Mouse (Mus musculus) liver, embryonic 14.5 days (tissue): ENCODE data around the gene Art4. TPM values are rescaled to one million over a fixed set of nuclear protein-coding genes. Genes with fewer than 3 reads are reported as not detected.
A peak's percentile ranks its signal among the peaks of the same experiment; 100 is the strongest.
"Not testable (repeated sequence)": the region's sequence is repeated elsewhere in the genome, so short reads cannot be mapped to it uniquely, and the experiment has no call there.

Experiments used
- ATAC-seq: fragments of 200-750 bp; cut with Nextera tagmentation; 2 replicates; pipeline ENCODE4 v1.8.0; 2017; ENCODE audit warnings: moderate number of reproducible peaks, mild to moderate bottlenecking, moderate library complexity; ENCODE audit not compliant: insufficient read depth
- DNase-seq, 3 experiments: peaks; one replicate each; pipeline ENCODE4 v3.0.0-alpha.2; 2012 to 2013; ENCODE audit warnings: low read depth in 3 of 3, low spot score in 3 of 3
- H3K27ac ChIP-seq: fragments of 300-500 bp; sonication (generic); 2 replicates; pipeline ENCODE4 v1.5.1; 2014; ENCODE audit warnings: moderate library complexity, mild to moderate bottlenecking, control low read depth, inconsistent platforms
- H3K27me3 ChIP-seq: fragments of 300-500 bp; sonication (generic); 2 replicates; pipeline ENCODE4 v1.6.1; 2014; ENCODE audit warnings: mild to moderate bottlenecking, low read length, moderate library complexity; ENCODE audit not compliant: control insufficient read depth, insufficient read depth
- H3K36me3 ChIP-seq: fragments of 300-500 bp; sonication (generic); replicated peaks from 2 replicates; pipeline ENCODE4 v1.6.1; 2014; ENCODE audit warnings: low read depth; ENCODE audit not compliant: control insufficient read depth, insufficient read depth
- H3K4me1 ChIP-seq, 2 experiments: fragments of 200-500 bp in 1 of 2; fragments of 300-500 bp in 1 of 2; sonication (generic) in 1 of 2; replicated peaks; 2 replicates each; pipeline ENCODE4 v1.6.1; 2012 to 2014; ENCODE audit warnings: antibody characterized with exemption in 1 of 2, inconsistent platforms in 1 of 2, low read length in 1 of 2; ENCODE audit not compliant: control insufficient read depth in 2 of 2, insufficient read depth in 2 of 2
- H3K4me2 ChIP-seq: fragments of 300-500 bp; sonication (generic); 2 replicates; pipeline ENCODE4 v1.6.1; 2014; ENCODE audit warnings: low read depth, mild to moderate bottlenecking, control low read depth, moderate library complexity
- H3K4me3 ChIP-seq, 2 experiments: fragments of 200-500 bp in 1 of 2; fragments of 300-500 bp in 1 of 2; sonication (generic) in 1 of 2; 2 replicates each; pipeline ENCODE4 v1.5.1; 2012 to 2014; ENCODE audit warnings: low read depth in 2 of 2, low read length in 2 of 2, mild to moderate bottlenecking in 2 of 2, control low read depth in 1 of 2, inconsistent platforms in 1 of 2, moderate library complexity in 1 of 2; ENCODE audit not compliant: insufficient read depth in 1 of 2
- H3K9ac ChIP-seq: fragments of 300-500 bp; sonication (generic); replicated peaks from 2 replicates; pipeline ENCODE4 v1.6.1; 2014; ENCODE audit warnings: mild to moderate bottlenecking, control low read depth, moderate library complexity
- H3K9me3 ChIP-seq: fragments of 300-500 bp; sonication (generic); 2 replicates; pipeline ENCODE4 v1.6.1; 2016; ENCODE audit warnings: low read length, mixed read lengths; ENCODE audit not compliant: control insufficient read depth
- CTCF ChIP-seq: IDR thresholded peaks from 2 replicates; pipeline ENCODE4 v1.5.1; 2016; ENCODE audit warnings: antibody characterized with exemption, low read depth, control low read depth
- EP300 ChIP-seq: IDR thresholded peaks from 2 replicates; pipeline ENCODE4 v1.6.1; 2016; ENCODE audit warnings: antibody characterized with exemption, low read depth
- WGBS: fragments of 180-500 bp; shearing (Covaris S2); extraction: QIAGEN DNeasy Blood & Tissue Kit; methylation state at CpG from one replicate; pipeline ENCODE4 v1.1.7; 2014; ENCODE audit not compliant: insufficient replicate concordance; 5-methylcytosine and 5-hydroxymethylcytosine counted together
- polyA plus RNA-seq, 2 experiments: library from polyadenylated mRNA; depleted of rRNA in 1 of 2; stranded (reverse) in 1 of 2; unstranded in 1 of 2; fragments of >200 nt; fragmentation: Nextera tagmentation in 1 of 2; extraction: Ambion mirVana in 1 of 2; gene quantifications; 2 replicates each; pipeline versions ENCODE4 v1.2.1 to v1.2.3; 2012 to 2014

Art4 gene
- polyA plus RNA-seq, 2 experiments = 20.3 to 23.3 TPM

- Histone ChIP-seq H3K9ac (no peak overlapping the region), H3K4me3 (no peak overlapping the region), H3K27me3 (no peaks in the 10 kb centered on the region), H3K4me2 (no peak overlapping the region), H3K36me3 (no peaks in the 10 kb centered on the region), H3K4me1 (peaks cover 0 to 7% of the 10 kb centered on the region in 2 experiments; a peak in 2 of 4 replicates), H3K9me3 (no peaks in the 10 kb centered on the region), H3K27ac (no peak overlapping the region)
- ATAC-seq (no peak), DNase-seq (no peak)
- TF ChIP-seq CTCF (no peak), EP300 (no peak)
- WGBS = 47% methylated on average over 15 of the region's 15 CpGs
Measured at GRCm38 (mm10) chr6:136894532-136895339, 37.2 kb upstream of the Art4 start.

- DNase-seq (no peak), ATAC-seq (peak; percentile 81)
- Histone ChIP-seq H3K27me3 (no peaks in the 10 kb centered on the region), H3K4me1 (peaks cover 0 to 7% of the 10 kb centered on the region in 2 experiments; a peak in 2 of 4 replicates), H3K4me2 (no peak overlapping the region), H3K9me3 (no peaks in the 10 kb centered on the region), H3K36me3 (no peaks in the 10 kb centered on the region), H3K4me3 (no peak overlapping the region), H3K9ac (no peak overlapping the region), H3K27ac (no peak overlapping the region)
- 34% methylated on average over 2 of the region's 2 CpGs for WGBS
- TF ChIP-seq CTCF (no peak), EP300 (0 out of 2 replicates have a peak, but pooled peaks have one; percentile 10)
Measured at GRCm38 (mm10) chr6:136892002-136892401, 34.5 kb upstream of the Art4 start.

DNA sequence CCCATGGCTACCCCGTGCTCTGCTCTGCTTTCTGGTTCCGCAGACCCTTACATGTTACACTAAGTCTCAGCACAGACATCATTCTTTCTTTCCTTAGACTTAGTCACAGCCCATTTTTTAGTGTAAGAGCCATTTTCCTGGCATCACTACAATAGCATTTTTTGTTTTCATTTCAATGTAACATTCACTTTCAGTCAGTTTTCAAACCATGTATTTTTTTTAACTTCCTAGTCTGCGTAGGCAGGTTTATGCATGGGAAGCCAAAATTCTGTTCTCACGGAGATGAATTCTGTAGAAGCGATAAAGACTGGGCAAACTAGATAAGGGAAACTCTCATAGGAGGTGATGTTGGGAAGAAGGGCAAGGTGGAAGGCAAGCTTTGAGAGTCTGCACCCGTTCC lies 32.0 kb upstream of the Art4 start:
- Histone ChIP-seq H3K9ac (no peak overlapping the region), H3K9me3 (no peaks in the 10 kb centered on the region), H3K4me2 (no peak overlapping the region), H3K36me3 (no peaks in the 10 kb centered on the region), H3K27ac (no peak overlapping the region), H3K4me3 (no peak overlapping the region), H3K27me3 (no peaks in the 10 kb centered on the region), H3K4me1 (peaks cover 0 to 7% of the 10 kb centered on the region in 2 experiments; a peak in 2 of 4 replicates)
- no peak for TF ChIP-seq CTCF
- 71% methylated on average over 6 of the region's 6 CpGs for WGBS
- no peak for ATAC-seq
- DNase-seq = no peak

- no peaks in the 10 kb centered on the region for H3K27me3 ChIP-seq
- no peak for ATAC-seq
- H3K9ac ChIP-seq = no peak overlapping the region
- no peak overlapping the region for H3K4me2 ChIP-seq
- WGBS = 77% methylated on average over 6 of the region's 6 CpGs
- DNase-seq = no peak
- no peak overlapping the region for H3K27ac ChIP-seq
- TF ChIP-seq EP300 (no peak), CTCF (no peak)
- H3K4me3 ChIP-seq = no peak overlapping the region
- no peaks in the 10 kb centered on the region for H3K9me3 ChIP-seq
- peaks cover 0 to 7% of the 10 kb centered on the region in 2 experiments; a peak in 2 of 4 replicates for H3K4me1 ChIP-seq
- no peaks in the 10 kb centered on the region for H3K36me3 ChIP-seq
Measured at GRCm38 (mm10) chr6:136889067-136889466, 31.5 kb upstream of the Art4 start.

GRCm38 (mm10) chr6:136887854-136888253 lies 30.3 kb upstream of the Art4 start:
- TF ChIP-seq CTCF (no peak), EP300 (no peak)
- H3K4me3 ChIP-seq = no peak overlapping the region
- ATAC-seq = no peak
- no peak overlapping the region for H3K4me2 ChIP-seq
- peaks cover 0 to 7% of the 10 kb centered on the region in 2 experiments; a peak in 2 of 4 replicates for H3K4me1 ChIP-seq
- no peaks in the 10 kb centered on the region for H3K36me3 ChIP-seq
- no peaks in the 10 kb centered on the region for H3K9me3 ChIP-seq
- no peak for DNase-seq
- 65% methylated on average over 9 of the region's 9 CpGs for WGBS
- H3K27ac ChIP-seq = no peak overlapping the region
- H3K27me3 ChIP-seq = no peaks in the 10 kb centered on the region
- H3K9ac ChIP-seq = no peak overlapping the region

GRCm38 (mm10) chr6:136884766-136885165 lies 27.2 kb upstream of the Art4 start:
- H3K4me2 ChIP-seq, DNase-seq: not testable (repeated sequence)

More at GRCm38 (mm10) chr6:136884766-136885165, 27.2 kb upstream of the Art4 start:
- H3K36me3 ChIP-seq, H3K4me3 ChIP-seq, ATAC-seq, H3K9me3 ChIP-seq, H3K9ac ChIP-seq, H3K4me1 ChIP-seq, H3K27ac ChIP-seq, H3K27me3 ChIP-seq: not testable (repeated sequence)
- 36% methylated on average over 1 of the region's 1 CpGs for WGBS
